Mouse (Mus musculus): ENCODE measurements around the gene Znfx1.
A peak's percentile ranks its signal among the peaks of the same experiment; 100 is the strongest.

The Znfx1 gene

DNA sequence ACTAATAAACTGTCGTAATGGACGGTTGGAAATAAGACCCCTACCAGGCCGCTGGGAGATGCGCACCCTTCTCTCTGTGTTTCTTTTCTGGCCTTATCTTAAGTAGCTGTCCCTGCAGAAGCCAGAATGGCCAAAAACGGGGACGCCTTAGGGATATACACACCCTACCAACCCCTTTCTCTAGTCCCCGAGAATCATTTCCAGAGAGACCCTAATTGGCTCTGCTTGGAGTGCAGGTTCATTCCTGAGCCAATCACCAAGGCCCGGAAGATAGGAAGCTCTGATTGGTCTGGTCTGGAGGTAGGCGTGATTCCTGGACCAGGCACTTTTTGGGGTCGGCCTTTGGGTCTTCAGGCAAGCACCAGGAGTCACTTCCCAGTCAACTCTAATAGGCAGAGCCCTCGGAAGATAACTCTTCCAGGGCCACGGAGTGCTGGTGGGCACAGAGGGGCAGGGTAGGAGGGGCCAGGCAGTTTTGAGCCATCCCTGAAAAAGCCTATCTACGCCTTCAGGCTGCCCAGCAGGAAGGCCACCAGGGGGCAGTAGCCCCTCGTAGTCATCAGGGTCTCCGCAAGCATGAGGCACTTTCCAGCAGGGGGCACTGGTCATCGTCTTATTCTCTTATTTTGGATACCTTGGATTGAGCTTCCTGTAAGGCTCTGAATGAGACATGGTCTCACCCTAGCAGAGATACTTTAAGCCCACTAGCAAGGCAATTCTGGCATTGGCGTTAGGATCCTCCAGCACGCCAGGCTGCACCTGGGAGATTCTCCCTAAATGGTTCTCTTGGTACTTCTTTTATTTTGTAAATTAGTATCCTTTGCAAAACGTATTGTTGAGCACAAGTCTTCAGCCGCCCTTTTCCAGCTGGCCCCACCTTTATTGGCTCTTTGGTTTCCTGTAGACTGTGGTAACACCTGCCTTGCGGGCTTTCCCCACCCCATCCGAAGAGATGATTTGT, 9.1 kb upstream of the Znfx1 start:
- DNase-seq (ENCODE audit: extremely low spot score, low spot score), result peak; percentile 98

GRCm38 (mm10) chr2:167071266-167071640, 8.4 kb upstream of the Znfx1 start:
- no peak for DNase-seq (ENCODE audit: extremely low spot score, low spot score)

DNA sequence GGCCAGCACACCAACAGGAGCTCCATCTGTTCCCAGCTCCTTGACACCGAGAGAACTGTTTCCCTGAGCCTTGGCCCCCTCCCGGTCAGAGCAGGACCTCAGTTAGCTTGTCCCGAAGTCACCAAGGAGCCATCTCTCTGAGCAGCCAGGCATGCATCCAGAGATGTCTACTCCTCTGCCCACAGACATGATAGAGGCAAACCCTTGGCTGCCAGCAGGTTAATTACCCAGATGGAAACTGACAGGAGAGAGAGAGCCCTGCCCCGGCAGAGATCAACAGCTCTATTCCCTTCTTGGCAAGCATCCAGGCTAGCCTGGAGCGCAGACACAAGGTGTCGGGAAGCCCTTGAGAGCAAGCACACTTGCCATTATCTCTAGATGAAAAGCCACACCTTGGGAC, 7.5 kb upstream of the Znfx1 start:
- DNase-seq (ENCODE audit: extremely low spot score, low spot score), result no peak

- no peak for DNase-seq (ENCODE audit: extremely low spot score, low spot score)
Observed at GRCm38 (mm10) chr2:167067575-167067974, 4.8 kb upstream of the Znfx1 start.

- peak; percentile 48 for DNase-seq (ENCODE audit: extremely low spot score, low spot score)
Observed at GRCm38 (mm10) chr2:167066528-167067516, 4.0 kb upstream of the Znfx1 start.

GRCm38 (mm10) chr2:167066031-167066430, 3.2 kb upstream of the Znfx1 start:
- no peak for DNase-seq (ENCODE audit: extremely low spot score, low spot score)

DNA sequence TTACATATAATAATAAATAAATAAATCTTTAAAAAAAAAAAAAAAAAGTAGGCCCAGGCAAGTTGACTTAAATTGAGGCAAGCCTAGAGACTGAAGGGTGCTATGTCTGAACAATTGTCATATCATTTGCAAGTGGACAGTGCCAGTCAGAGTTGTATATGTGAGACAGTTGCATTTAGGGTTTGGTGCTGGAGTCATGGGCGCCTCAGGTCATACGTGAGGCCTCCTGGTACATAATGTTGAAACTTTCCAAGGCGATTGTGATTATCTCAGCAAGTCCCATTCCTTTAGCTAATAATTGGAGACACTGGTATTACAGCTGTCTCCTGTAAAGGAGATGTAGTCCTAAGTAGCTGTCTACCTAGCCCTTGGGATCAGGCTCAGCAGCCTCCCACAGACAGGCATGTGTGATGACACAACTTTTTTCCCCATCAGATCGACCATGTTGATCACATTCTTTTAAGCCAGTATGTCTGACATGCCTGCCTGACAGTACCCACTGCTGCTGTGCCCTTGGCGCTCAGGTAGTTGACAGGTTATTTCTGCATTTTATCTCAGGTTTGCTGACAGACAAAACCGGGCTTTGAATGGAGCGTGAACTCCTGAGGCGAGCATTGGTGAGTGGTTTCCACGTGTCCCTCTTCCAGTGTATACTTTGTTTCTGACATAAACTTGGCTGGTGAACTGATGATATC, 1.9 kb upstream of the Znfx1 start:
- DNase-seq (ENCODE audit: extremely low spot score, low spot score), result no peak

GRCm38 (mm10) chr2:167063906-167064496, 1.2 kb upstream of the Znfx1 start:
- DNase-seq (ENCODE audit: extremely low spot score, low spot score), result peak; percentile 40

- DNase-seq (ENCODE audit: extremely low spot score, low spot score), result peak; percentile 87
Observed at GRCm38 (mm10) chr2:167062497-167062911, 311 bp downstream of the Znfx1 start.

DNA sequence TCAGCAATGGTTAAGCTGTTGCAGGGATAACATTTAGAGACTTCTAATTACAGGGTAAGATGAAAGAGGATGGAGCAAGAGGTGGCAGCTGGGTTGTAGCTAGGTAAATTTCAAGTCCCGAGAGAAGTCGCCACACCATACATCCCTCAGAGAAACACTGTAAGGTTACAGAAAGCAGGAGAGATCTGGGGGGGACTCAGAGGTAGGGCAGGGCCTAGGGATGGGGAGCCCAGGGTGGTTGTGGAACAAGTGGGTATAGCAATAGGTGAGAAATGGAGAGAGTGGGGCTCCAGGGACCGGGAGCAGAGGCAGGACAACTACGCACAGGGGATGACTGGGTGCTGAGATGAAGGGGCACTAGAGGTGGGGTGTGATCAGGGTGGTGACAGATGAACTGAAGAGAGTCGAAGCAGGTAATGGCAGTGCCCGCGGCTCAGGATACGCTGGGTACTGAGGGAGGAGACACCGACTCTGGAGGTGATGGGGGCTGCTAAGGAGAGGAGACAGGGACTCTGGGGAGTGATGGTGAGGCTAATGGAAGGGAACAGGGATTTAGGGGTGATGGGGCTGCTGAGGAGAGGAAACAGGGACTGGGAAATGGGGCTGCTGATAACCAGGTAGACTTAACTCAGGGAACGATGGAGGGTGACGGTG, 1.3 kb downstream of the Znfx1 start:
- DNase-seq (ENCODE audit: extremely low spot score, low spot score), result no peak

DNA sequence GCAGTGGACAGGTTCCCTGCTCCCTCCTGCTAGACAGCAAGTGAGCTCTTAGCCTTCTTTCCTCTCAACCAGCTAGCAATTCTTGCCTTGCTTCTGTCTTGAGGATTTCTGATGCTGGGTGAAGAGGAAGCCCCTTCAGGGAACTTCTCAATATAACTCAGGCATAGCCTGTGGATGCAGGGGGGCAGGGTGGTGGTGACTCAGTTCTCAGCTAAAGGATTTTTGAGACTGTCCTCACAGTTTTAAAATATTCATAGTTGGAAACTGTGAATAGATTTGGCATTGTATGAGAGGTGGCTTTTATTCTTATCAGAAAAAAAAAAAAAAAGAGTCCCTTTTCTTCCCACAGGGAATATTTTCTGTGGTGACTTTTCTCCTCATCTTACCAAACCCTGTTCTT, 2.1 kb downstream of the Znfx1 start:
- DNase-seq (ENCODE audit: extremely low spot score, low spot score), result no peak

DNA sequence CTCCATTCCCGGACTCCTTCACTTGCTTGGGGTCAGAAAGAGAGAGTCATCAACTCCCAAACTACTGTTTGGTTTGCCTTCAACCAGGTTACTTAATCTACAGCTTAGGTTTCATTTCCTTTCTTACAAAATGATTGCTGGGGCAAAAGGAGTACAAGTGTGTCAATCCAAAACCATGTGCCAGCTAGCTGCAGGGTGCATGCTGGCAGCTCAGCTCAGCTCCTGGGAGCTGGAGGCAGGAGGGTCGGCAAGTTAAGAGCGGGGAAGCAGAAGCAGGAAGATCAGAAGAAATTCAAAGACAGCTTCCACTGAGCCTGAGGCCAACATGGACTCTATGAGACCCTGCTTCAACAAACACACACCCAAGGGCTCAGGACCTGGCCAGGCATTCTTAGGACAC, 2.5 kb downstream of the Znfx1 start:
- no peak for DNase-seq (ENCODE audit: extremely low spot score, low spot score)

DNA sequence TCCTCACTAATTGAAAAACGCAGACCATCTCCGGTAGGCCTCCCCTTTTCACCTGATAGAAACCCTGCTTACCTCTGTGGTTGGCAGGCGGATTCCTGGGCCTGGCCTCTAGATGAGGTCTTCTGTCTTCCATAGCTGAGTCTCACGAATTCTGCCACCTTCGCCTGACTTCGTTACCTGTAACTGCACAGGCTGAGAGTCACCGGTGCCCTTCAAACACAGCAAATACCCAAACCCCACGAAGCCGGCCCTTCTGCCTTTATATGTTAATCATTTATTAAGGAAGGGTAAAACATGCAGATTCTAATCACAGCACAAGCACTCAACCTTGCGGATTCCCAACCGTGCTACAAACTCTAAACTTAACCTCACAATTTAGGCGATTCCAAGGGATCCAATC, 2.9 kb downstream of the Znfx1 start:
- DNase-seq (ENCODE audit: extremely low spot score, low spot score), result no peak

GRCm38 (mm10) chr2:167059536-167059935, 3.3 kb downstream of the Znfx1 start:
- DNase-seq (ENCODE audit: extremely low spot score, low spot score), result no peak

DNA sequence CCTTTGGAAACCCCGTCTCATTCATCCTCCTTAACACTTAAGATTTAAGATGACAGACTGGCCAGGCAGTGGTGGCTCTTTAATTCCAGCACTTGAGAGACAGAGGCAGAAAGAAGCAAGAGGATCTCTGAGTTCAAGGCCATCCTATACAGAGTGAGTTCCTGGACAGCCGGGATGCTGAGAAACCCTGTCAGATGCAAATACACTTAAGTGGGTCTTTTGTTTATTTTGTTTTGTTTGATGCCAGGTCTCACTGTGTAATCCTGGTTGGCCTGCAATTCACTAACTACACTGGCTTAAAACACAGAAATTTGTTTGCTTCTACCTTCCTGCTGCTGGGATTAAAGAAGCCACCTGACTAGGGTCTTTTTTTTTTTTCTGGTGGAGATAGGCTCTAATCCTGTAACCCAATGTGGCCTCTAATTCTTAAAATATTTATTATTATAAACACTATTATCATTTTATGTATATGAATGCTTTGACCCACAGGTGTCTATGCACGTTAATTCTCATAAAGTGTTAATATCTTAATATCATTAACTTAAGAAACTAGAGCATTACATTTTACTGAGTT, 3.9 kb downstream of the Znfx1 start:
- DNase-seq (ENCODE audit: extremely low spot score, low spot score), result no peak

- no peak for DNase-seq (ENCODE audit: extremely low spot score, low spot score)
Observed at GRCm38 (mm10) chr2:167058201-167058600, 4.6 kb downstream of the Znfx1 start.

GRCm38 (mm10) chr2:167056942-167057323, 5.9 kb downstream of the Znfx1 start:
- no peak for DNase-seq (ENCODE audit: extremely low spot score, low spot score)

GRCm38 (mm10) chr2:167056210-167056941, 6.4 kb downstream of the Znfx1 start:
- DNase-seq (ENCODE audit: extremely low spot score, low spot score), result no peak

GRCm38 (mm10) chr2:167055386-167055785, 7.4 kb downstream of the Znfx1 start:
- no peak for DNase-seq (ENCODE audit: extremely low spot score, low spot score)
